Mouse (Mus musculus): ENCODE results near the gene Rpl10a. TPM values are rescaled to one million over a fixed set of nuclear protein-coding genes. Genes with fewer than 3 reads are reported as not detected.

The Rpl10a gene
- polyA plus RNA-seq, 1 experiment from 2014 or later = 639 TPM

- H3K4me3 ChIP-seq (replicated peaks) = peak overlapping the region; percentile 8; the same call in 1 of the 2 replicates
- ATAC-seq = peak; percentile 23
- H3K9me3 ChIP-seq = no peaks in the 10 kb centered on the region
- peaks cover 33% of the 10 kb centered on the region for H3K36me3 ChIP-seq
- H3K4me2 ChIP-seq (replicated peaks) = peak overlapping the region; percentile 60
- peak overlapping the region; percentile 35 for H3K9ac ChIP-seq
- WGBS = 51% methylated on average over 7 of the region's 7 CpGs
- H3K27me3 ChIP-seq (replicated peaks) = no peaks in the 10 kb centered on the region
- peaks cover 73% of the 10 kb centered on the region for H3K4me1 ChIP-seq (replicated peaks)
- H3K27ac ChIP-seq = peak overlapping the region; percentile 83
Observed at GRCm38 (mm10) chr17:28340578-28340977, 12.3 kb downstream of the Rpl10a start.

GRCm38 (mm10) chr17:28341091-28341490, 12.8 kb downstream of the Rpl10a start:
- peaks cover 28% of the 10 kb centered on the region for H3K36me3 ChIP-seq
- H3K9me3 ChIP-seq = no peaks in the 10 kb centered on the region
- peak; percentile 89 for ATAC-seq
- WGBS = 4% methylated on average over 26 of the region's 26 CpGs
- H3K27ac ChIP-seq = peak overlapping the region; percentile 83
- H3K4me3 ChIP-seq (replicated peaks) = peak overlapping the region; percentile 8
- peak overlapping the region; percentile 35 for H3K9ac ChIP-seq
- peaks cover 78% of the 10 kb centered on the region for H3K4me1 ChIP-seq (replicated peaks)
- H3K4me2 ChIP-seq (replicated peaks) = peak overlapping the region; percentile 60
- H3K27me3 ChIP-seq (replicated peaks) = no peaks in the 10 kb centered on the region

DNA sequence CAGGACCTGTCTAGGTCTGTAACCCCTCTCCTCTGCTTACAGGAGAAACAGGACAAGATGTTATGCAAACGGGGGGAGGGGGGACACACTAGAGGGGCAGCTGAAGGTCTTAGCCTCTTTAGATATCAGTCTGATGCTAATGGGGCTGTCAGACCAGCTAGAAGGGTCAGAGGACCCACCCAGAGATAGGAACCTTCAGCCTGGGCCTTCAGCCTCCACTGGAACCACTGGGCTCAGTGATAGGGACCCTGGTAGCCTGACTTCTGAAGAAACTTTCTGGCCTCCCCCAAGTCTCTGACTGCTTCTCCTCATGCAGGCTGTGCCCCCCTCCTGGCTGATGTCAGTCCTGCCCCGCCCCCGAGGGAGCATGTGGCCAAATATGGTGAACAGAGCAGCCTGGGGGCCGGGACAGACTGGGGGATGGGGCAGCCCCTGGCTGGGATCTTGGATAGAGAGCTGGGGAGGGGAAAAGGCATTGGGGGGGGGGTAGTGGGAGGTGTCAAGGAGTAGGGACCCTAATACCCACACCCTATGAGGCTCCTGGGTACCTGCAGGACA, 15.9 kb downstream of the Rpl10a start:
- Histone ChIP-seq H3K9me3 (no peaks in the 10 kb centered on the region), H3K4me1 (replicated peaks) (peaks cover 93% of the 10 kb centered on the region), H3K36me3 (peaks cover 10% of the 10 kb centered on the region; the same call in 1 of the 2 replicates), H3K27ac (peak overlapping the region; percentile 95), H3K4me3 (replicated peaks) (no peak overlapping the region), H3K4me2 (replicated peaks) (peak overlapping the region; percentile 57), H3K27me3 (replicated peaks) (no peaks in the 10 kb centered on the region), H3K9ac (peak overlapping the region; percentile 46)
- 28% methylated on average over 4 of the region's 4 CpGs for WGBS
- no peak for ATAC-seq

DNA sequence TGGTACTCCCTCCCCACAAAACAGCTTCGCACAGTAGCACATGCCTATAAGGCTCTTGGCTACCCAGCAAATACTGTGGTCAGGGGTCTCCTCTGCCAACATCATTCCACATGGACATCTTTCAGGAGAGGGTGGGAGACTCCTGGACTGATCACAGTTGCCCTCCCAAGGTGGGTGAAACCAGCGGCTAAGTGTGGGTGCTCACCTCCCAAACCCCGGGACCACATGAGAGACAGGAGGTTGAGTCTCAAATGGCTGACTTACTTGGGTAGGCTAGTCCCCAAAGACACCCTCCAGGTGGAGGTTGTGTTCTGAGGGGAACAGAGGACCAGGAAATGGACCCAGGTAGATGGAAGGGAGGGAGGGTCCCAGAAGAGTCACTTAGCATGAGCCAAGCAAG, 16.4 kb downstream of the Rpl10a start:
- Histone ChIP-seq H3K9ac (peak overlapping the region; percentile 46; the same call in 1 of the 2 replicates), H3K36me3 (peaks cover 5% of the 10 kb centered on the region; the same call in 1 of the 2 replicates), H3K27ac (peak overlapping the region; percentile 95), H3K4me3 (replicated peaks) (0 out of 2 replicates have a peak overlapping the region, but pooled peaks have one; percentile 24), H3K9me3 (no peaks in the 10 kb centered on the region), H3K4me2 (replicated peaks) (peak overlapping the region; percentile 57), H3K27me3 (replicated peaks) (no peaks in the 10 kb centered on the region), H3K4me1 (replicated peaks) (peaks cover 90% of the 10 kb centered on the region)
- no peak for ATAC-seq
- WGBS = 53% methylated on average over 3 of the region's 3 CpGs

- peak; percentile 8; the same call in 1 of the 2 replicates for ATAC-seq
Observed at GRCm38 (mm10) chr17:28345271-28345721, 17.0 kb downstream of the Rpl10a start.

GRCm38 (mm10) chr17:28345882-28346281, 17.6 kb downstream of the Rpl10a start:
- no peak for ATAC-seq
- Histone ChIP-seq H3K4me2 (replicated peaks) (peak overlapping the region; percentile 57), H3K27ac (peak overlapping the region; percentile 95), H3K27me3 (replicated peaks) (no peaks in the 10 kb centered on the region), H3K36me3 (no peaks in the 10 kb centered on the region), H3K4me1 (replicated peaks) (peaks cover 79% of the 10 kb centered on the region), H3K4me3 (replicated peaks) (peak overlapping the region; percentile 24), H3K9me3 (no peaks in the 10 kb centered on the region), H3K9ac (peak overlapping the region; percentile 46)
- WGBS = 16% methylated on average over 10 of the region's 10 CpGs

More at GRCm38 (mm10) chr17:28345271-28345721, 17.0 kb downstream of the Rpl10a start:
- WGBS = 6% methylated on average over 8 of the region's 8 CpGs
- H3K27ac ChIP-seq = peak overlapping the region; percentile 95
- H3K4me2 ChIP-seq (replicated peaks) = peak overlapping the region; percentile 57
- H3K4me3 ChIP-seq (replicated peaks) = peak overlapping the region; percentile 24
- H3K9ac ChIP-seq = peak overlapping the region; percentile 46
- H3K9me3 ChIP-seq = no peaks in the 10 kb centered on the region
- H3K27me3 ChIP-seq (replicated peaks) = no peaks in the 10 kb centered on the region
- no peaks in the 10 kb centered on the region for H3K36me3 ChIP-seq
- peaks cover 85% of the 10 kb centered on the region for H3K4me1 ChIP-seq (replicated peaks)

DNA sequence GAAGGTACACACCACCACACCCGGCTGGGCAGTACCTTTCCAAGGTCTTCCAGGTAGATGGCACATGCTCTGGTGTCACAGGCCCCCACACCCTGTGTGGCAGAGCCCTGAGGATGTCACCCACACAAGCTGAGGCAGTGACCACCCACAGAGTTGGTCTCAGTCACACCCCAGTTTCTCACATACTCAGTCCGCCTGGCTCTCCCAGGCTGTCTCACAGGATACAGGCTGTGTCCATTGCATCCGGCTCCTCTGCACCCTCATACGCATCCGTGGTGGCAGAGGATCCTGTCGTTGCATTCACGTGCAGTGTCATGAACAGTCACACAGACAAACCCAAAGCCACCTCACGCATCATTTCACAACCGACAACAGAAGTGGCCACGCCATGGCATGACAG, 19.1 kb downstream of the Rpl10a start:
- Histone ChIP-seq H3K9ac (0 out of 2 replicates have a peak overlapping the region, but pooled peaks have one; percentile 5), H3K4me3 (replicated peaks) (no peak overlapping the region), H3K9me3 (no peaks in the 10 kb centered on the region), H3K36me3 (no peaks in the 10 kb centered on the region), H3K27me3 (replicated peaks) (no peaks in the 10 kb centered on the region), H3K4me1 (replicated peaks) (peaks cover 77% of the 10 kb centered on the region), H3K27ac (0 out of 2 replicates have a peak overlapping the region, but pooled peaks have one; percentile 13), H3K4me2 (replicated peaks) (peak overlapping the region; percentile 93)
- ATAC-seq = no peak
- WGBS = 77% methylated on average over 10 of the region's 10 CpGs

DNA sequence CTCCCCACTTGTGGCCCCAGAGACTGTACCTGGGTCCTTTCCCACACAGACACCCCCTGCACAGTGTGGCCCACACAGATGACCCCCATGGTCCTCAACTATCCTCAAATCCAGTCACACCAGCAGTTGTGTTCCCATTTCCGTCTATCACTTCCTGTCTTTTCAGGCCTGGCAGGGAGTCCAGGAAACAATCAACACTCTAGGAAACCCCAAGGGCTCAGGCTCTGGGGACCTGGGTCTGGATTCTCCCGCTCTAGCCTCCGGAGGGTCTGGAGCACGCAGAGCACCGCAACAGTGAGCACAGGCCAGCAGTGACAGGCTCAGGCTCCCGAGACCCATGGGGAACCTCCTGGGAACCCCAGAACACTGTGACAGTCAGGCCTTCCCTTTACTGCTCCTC, 19.9 kb downstream of the Rpl10a start:
- peak overlapping the region; percentile 85 for H3K9ac ChIP-seq
- peak overlapping the region; percentile 83 for H3K4me3 ChIP-seq (replicated peaks)
- H3K9me3 ChIP-seq = no peaks in the 10 kb centered on the region
- H3K36me3 ChIP-seq = no peaks in the 10 kb centered on the region
- ATAC-seq = no peak
- H3K27me3 ChIP-seq (replicated peaks) = no peaks in the 10 kb centered on the region
- WGBS = 54% methylated on average over 6 of the region's 6 CpGs
- H3K4me1 ChIP-seq (replicated peaks) = peaks cover 74% of the 10 kb centered on the region
- H3K27ac ChIP-seq = peak overlapping the region; percentile 59
- H3K4me2 ChIP-seq (replicated peaks) = peak overlapping the region; percentile 93

DNA sequence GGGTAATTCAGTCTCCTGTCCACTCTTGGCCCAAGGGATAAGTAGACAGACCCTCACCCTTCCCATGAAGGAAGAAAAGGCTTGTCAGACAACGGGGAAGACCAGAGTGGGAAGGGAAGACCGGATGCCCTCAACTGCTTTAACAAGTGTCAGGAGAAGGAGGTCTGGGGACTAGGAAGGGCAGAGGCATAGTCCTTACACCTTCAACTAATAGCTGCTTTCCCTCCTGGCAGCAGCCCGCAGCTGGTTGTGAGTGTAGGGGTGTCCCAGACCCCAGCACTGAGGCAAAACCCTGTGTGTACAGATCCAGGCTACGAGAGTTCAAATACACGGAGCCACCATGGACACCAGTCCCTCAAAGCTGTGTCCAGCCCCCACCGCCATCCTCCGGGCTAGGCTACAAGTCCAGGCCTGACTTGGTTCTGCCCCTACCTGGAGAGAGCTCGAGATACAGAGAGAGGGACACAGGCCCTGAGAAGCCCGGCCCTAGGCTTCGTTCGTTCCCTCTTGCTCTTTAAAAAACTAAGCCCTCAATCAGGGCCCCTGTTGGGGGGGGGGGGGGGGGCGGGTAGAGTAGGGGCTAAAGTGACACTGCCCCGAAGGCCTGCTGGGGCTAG, 21.1 kb downstream of the Rpl10a start:
- no peak for ATAC-seq
- H3K4me1 ChIP-seq (replicated peaks) = peaks cover 62% of the 10 kb centered on the region
- peak overlapping the region; percentile 83 for H3K4me3 ChIP-seq (replicated peaks)
- WGBS = 6% methylated on average over 13 of the region's 13 CpGs
- peak overlapping the region; percentile 100 for H3K27ac ChIP-seq
- H3K9me3 ChIP-seq = no peaks in the 10 kb centered on the region
- H3K4me2 ChIP-seq (replicated peaks) = peak overlapping the region; percentile 93
- H3K9ac ChIP-seq = peak overlapping the region; percentile 85
- no peaks in the 10 kb centered on the region for H3K36me3 ChIP-seq
- H3K27me3 ChIP-seq (replicated peaks) = no peaks in the 10 kb centered on the region

- no peaks in the 10 kb centered on the region for H3K36me3 ChIP-seq
Observed at GRCm38 (mm10) chr17:28349901-28350465, 21.7 kb downstream of the Rpl10a start.

GRCm38 (mm10) chr17:28350466-28351352, 22.4 kb downstream of the Rpl10a start, which contains the start of gene Tead3:
Gene Tead3, minus strand, starts transcription at chr17:28350817.
- peak within 1 kb of the TSS; percentile 93 for H3K4me2 ChIP-seq (replicated peaks)
- H3K4me3 ChIP-seq (replicated peaks) = peak within 1 kb of the TSS; percentile 83
- ATAC-seq = peak; percentile 88
- no peaks in the 10 kb centered on the region for H3K27me3 ChIP-seq (replicated peaks)
- H3K4me1 ChIP-seq (replicated peaks) = peaks cover 49% of the 10 kb centered on the region
- no peaks in the 10 kb centered on the region for H3K36me3 ChIP-seq
- H3K9ac ChIP-seq = peak within 1 kb of the TSS; percentile 85
- no peaks in the 10 kb centered on the region for H3K9me3 ChIP-seq
- WGBS = under 1% methylated on average over 66 of the region's 73 CpGs
- peak within 1 kb of the TSS; percentile 100 for H3K27ac ChIP-seq

More at GRCm38 (mm10) chr17:28349901-28350465, 21.7 kb downstream of the Rpl10a start:
- Histone ChIP-seq H3K4me2 (replicated peaks) (peak overlapping the region; percentile 93), H3K9ac (peak overlapping the region; percentile 85), H3K27ac (peak overlapping the region; percentile 100), H3K4me3 (replicated peaks) (peak overlapping the region; percentile 83), H3K4me1 (replicated peaks) (peaks cover 56% of the 10 kb centered on the region), H3K27me3 (replicated peaks) (no peaks in the 10 kb centered on the region), H3K9me3 (no peaks in the 10 kb centered on the region)
- WGBS = 1% methylated on average over 52 of the region's 54 CpGs
- peak; percentile 62 for ATAC-seq
